Mouse (Mus musculus) lung, postnatal 0 days (tissue): ENCODE measurements at regions not wholly inside any gene's neighbourhood (a gene's known extent, or its start where the extent isn't known, plus 50 kb on each side); places are given as distances from the start of the nearest gene placed in this dataset.

Source experiments
- CTCF ChIP-seq: IDR thresholded peaks from 2 replicates; pipeline ENCODE4 v1.5.1; 2016; ENCODE audit warnings: antibody characterized with exemption, mild to moderate bottlenecking
- EP300 ChIP-seq: IDR thresholded peaks from 2 replicates; pipeline ENCODE4 v1.6.1; 2016; ENCODE audit warnings: antibody characterized with exemption, mild to moderate bottlenecking, control low read depth

DNA sequence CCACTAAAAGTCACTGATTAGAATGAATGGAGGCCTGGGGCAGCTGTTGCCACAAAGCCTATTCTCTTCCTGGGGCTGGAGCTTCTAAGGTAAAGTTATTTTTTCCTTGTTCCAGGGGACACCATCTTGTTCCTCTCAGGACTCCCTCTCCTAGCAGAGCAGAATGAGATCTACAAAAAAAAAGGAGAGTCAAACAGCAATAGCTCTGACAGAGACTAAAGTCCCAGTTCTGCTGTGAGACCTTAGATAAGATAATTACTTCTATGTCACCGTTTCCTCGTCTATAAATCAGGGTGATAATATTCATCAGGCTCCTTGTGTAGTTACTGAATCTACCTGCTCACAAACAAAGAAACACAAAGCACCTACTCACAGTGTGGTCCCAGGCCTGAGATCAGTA, 256.7 kb downstream of the Abcc12 start:
- TF ChIP-seq CTCF (no peak), EP300 (no peak)
